Mouse (Mus musculus) limb, embryonic 12.5 days (tissue): ENCODE data around the gene Aldh1l1. TPM values are rescaled to one million over a fixed set of nuclear protein-coding genes. Genes with fewer than 3 reads are reported as not detected.
A peak's percentile ranks its signal among the peaks of the same experiment; 100 is the strongest.

ENCODE experiments used
- ATAC-seq: fragments of 200-750 bp; cut with Nextera tagmentation; 2 replicates; pipeline ENCODE4 v1.8.0; 2017; ENCODE audit warnings: low read depth, moderate TSS enrichment; ENCODE audit not compliant: insufficient number of reproducible peaks, insufficient read depth, low FRiP score, low TSS enrichment
- H3K27ac ChIP-seq: fragments of 300-500 bp; sonication (generic); 2 replicates; pipeline ENCODE4 v1.5.1; 2016; ENCODE audit warnings: mild to moderate bottlenecking, moderate library complexity
- H3K27me3 ChIP-seq: fragments of 300-500 bp; sonication (generic); 2 replicates; pipeline ENCODE4 v1.6.1; 2016; ENCODE audit warnings: mild to moderate bottlenecking, moderate library complexity
- H3K36me3 ChIP-seq: fragments of 300-500 bp; sonication (generic); 2 replicates; pipeline ENCODE4 v1.6.1; 2016; ENCODE audit warnings: mild to moderate bottlenecking, moderate library complexity
- H3K4me1 ChIP-seq: fragments of 300-500 bp; sonication (generic); replicated peaks from 2 replicates; pipeline ENCODE4 v1.6.1; 2016
- H3K4me2 ChIP-seq: fragments of 300-500 bp; sonication (generic); 2 replicates; pipeline ENCODE4 v1.6.1; 2016; ENCODE audit warnings: mild to moderate bottlenecking, moderate library complexity
- H3K4me3 ChIP-seq: fragments of 300-500 bp; sonication (generic); replicated peaks from 2 replicates; pipeline ENCODE4 v1.5.1; 2016; ENCODE audit warnings: mild to moderate bottlenecking
- H3K9ac ChIP-seq: fragments of 300-500 bp; sonication (generic); replicated peaks from 2 replicates; pipeline ENCODE4 v1.6.1; 2016; ENCODE audit warnings: mild to moderate bottlenecking, moderate library complexity
- H3K9me3 ChIP-seq: fragments of 300-500 bp; sonication (generic); 2 replicates; pipeline ENCODE4 v1.6.1; 2016; ENCODE audit warnings: mild to moderate bottlenecking, moderate library complexity
- WGBS: fragments of 180-500 bp; shearing (Covaris S2); methylation state at CpG from one replicate; pipeline ENCODE4 v1.1.7; 2016; 5-methylcytosine and 5-hydroxymethylcytosine counted together
- polyA plus RNA-seq: library from polyadenylated mRNA; unstranded; fragments of >200 nt; fragmentation: Nextera tagmentation; extraction: Ambion mirVana; gene quantifications from 2 replicates; pipeline ENCODE4 v1.2.1, GENCODE M21; 2016

Aldh1l1 gene
- polyA plus RNA-seq, 1 experiment from 2014 or later = 1.6 TPM

- H3K27ac ChIP-seq = no peak overlapping the region
- peak overlapping the region; percentile 51 for H3K4me2 ChIP-seq
- H3K9me3 ChIP-seq = no peaks in the 10 kb centered on the region
- peaks cover 4% of the 10 kb centered on the region; the same call in 1 of the 2 replicates for H3K4me1 ChIP-seq
- peaks cover 9% of the 10 kb centered on the region; the same call in 1 of the 2 replicates for H3K27me3 ChIP-seq
- 0 out of 2 replicates have a peak overlapping the region, but pooled peaks have one; percentile 31 for H3K9ac ChIP-seq
- H3K36me3 ChIP-seq = no peaks in the 10 kb centered on the region
- H3K4me3 ChIP-seq = peak overlapping the region; percentile 29
- peak; percentile 88 for ATAC-seq
- 10% methylated on average over 25 of the region's 25 CpGs for WGBS
Measured at GRCm38 (mm10) chr6:90550161-90550912, 64.1 kb downstream of the Aldh1l1 start.

- Histone ChIP-seq H3K27ac (no peak overlapping the region), H3K9ac (no peak overlapping the region), H3K4me3 (no peak overlapping the region), H3K9me3 (no peaks in the 10 kb centered on the region), H3K4me1 (peaks cover 4% of the 10 kb centered on the region; the same call in 1 of the 2 replicates), H3K36me3 (no peaks in the 10 kb centered on the region), H3K4me2 (no peak overlapping the region), H3K27me3 (peaks cover 9% of the 10 kb centered on the region; the same call in 1 of the 2 replicates)
- no peak for ATAC-seq
Measured at GRCm38 (mm10) chr6:90551251-90551650, 65.0 kb downstream of the Aldh1l1 start.

GRCm38 (mm10) chr6:90553197-90553596 is 67.0 kb downstream of the Aldh1l1 start:
- Histone ChIP-seq H3K4me2 (no peak overlapping the region), H3K27ac (no peak overlapping the region), H3K36me3 (no peaks in the 10 kb centered on the region), H3K4me1 (peaks cover 4% of the 10 kb centered on the region; the same call in 1 of the 2 replicates), H3K4me3 (no peak overlapping the region), H3K9ac (no peak overlapping the region), H3K9me3 (no peaks in the 10 kb centered on the region), H3K27me3 (peaks cover 9% of the 10 kb centered on the region; the same call in 1 of the 2 replicates)
- ATAC-seq = no peak

- WGBS = 90% methylated on average over 5 of the region's 5 CpGs
- H3K4me3 ChIP-seq = no peak overlapping the region
Measured at GRCm38 (mm10) chr6:90553682-90554081, 67.5 kb downstream of the Aldh1l1 start.

DNA sequence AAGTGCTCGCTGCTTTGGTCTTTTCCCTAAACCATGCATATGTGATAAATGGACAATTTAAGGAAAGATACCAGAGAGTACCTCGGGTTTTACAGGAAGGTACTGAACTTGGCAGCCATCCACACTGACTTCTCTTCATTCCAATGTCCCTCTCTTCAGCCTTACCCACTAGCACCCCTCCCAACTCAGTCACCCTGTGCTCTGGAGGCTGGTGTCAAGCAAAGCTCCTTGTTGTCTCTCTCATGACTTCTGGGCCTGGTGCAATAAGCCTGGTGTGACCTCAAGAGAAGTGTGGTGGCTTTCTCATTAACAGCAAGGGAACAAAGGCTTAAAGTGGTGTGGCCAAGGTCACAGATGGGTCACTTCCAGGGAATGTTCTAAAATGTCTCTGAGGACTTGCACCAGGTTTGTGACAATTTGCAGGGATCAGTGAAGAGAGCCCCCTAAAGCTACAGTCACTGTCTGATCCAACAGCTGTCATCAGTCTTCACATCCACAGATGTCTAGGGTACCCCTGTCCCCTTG is 70.4 kb downstream of the Aldh1l1 start:
- H3K27me3 ChIP-seq = 0 out of 2 replicates have a peak, but pooled peaks cover under 1% of the 10 kb centered on the region

More at GRCm38 (mm10) chr6:90553682-90554081, 67.5 kb downstream of the Aldh1l1 start:
- H3K9me3 ChIP-seq = no peaks in the 10 kb centered on the region
- peaks cover 4% of the 10 kb centered on the region; the same call in 1 of the 2 replicates for H3K4me1 ChIP-seq
- ATAC-seq = no peak
- no peak overlapping the region for H3K4me2 ChIP-seq
- H3K9ac ChIP-seq = no peak overlapping the region
- no peak overlapping the region for H3K27ac ChIP-seq
- peaks cover 9% of the 10 kb centered on the region; the same call in 1 of the 2 replicates for H3K27me3 ChIP-seq
- no peaks in the 10 kb centered on the region for H3K36me3 ChIP-seq

DNA sequence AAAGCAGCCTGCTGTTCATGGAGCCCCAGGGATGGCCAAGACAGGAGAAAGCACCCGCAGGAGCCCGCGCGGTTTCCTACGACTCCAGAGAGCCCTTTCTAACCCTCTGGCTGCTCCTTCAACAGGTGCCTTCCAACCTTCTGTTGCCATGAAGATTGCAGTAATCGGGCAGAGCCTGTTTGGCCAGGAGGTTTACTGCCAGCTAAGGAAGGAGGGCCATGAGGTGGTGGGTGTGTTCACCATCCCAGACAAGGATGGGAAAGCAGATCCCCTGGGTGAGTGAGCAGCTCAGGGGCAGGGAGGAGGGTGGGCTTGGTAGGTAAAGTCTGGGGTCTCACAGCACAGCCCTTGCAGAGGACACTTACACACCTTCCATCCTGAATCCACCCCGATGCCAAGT is 70.8 kb downstream of the Aldh1l1 start:
- no peak overlapping the region for H3K4me3 ChIP-seq
- no peak for ATAC-seq
- no peaks in the 10 kb centered on the region for H3K36me3 ChIP-seq
- no peak overlapping the region for H3K27ac ChIP-seq
- H3K9ac ChIP-seq = no peak overlapping the region
- H3K4me2 ChIP-seq = no peak overlapping the region
- WGBS = 85% methylated on average over 7 of the region's 7 CpGs
- H3K27me3 ChIP-seq = no peaks in the 10 kb centered on the region
- H3K9me3 ChIP-seq = no peaks in the 10 kb centered on the region
- H3K4me1 ChIP-seq = no peaks in the 10 kb centered on the region

More for the DNA sequence above, 70.4 kb downstream of the Aldh1l1 start:
- Histone ChIP-seq H3K4me1 (no peaks in the 10 kb centered on the region), H3K9ac (no peak overlapping the region), H3K4me3 (no peak overlapping the region), H3K27ac (no peak overlapping the region), H3K36me3 (no peaks in the 10 kb centered on the region), H3K9me3 (no peaks in the 10 kb centered on the region), H3K4me2 (no peak overlapping the region)
- 49% methylated on average over 2 of the region's 2 CpGs for WGBS
- no peak for ATAC-seq

DNA sequence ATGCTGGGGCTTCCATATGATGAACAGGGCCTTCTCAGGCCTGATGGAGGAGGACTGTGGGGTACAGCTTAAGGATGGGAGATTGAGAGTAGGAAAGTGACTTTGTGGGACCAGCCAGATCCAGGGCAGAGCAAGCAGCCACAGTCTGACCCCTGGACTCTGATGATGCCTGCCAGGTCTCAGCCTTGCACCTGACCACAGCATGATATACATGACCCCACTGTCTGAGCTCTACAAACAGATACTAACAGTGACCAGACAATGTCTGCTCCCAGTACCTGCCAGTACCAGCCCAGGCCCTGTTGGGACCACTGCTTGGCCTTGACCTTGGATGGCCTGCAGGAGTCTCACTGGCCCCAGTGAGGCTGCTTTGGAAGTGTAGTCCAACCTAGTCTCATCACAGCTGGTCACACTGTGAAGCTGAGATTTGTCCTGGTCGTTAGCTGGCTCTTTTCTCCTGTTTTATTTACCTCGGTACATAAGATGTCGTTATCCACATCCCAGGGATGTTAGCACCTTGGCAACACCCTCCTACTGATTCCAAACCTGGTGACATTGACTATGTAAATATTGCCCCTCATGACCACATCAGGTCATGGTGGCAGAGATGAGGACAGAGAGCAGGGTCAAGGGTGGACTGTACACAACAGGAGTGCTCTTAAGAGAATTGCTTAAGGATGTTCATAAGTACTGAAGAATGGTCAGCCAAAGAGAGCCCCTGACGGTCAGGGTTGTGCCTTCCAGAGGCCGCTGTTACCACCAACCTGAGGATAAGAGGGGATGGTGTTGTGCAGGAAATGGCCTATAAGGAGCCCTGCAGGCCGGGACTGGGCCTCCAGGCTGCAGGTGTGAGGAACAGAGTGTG is 71.8 kb downstream of the Aldh1l1 start:
- no peaks in the 10 kb centered on the region for H3K36me3 ChIP-seq
- 62% methylated on average over 6 of the region's 6 CpGs for WGBS
- H3K9me3 ChIP-seq = no peaks in the 10 kb centered on the region
- H3K27me3 ChIP-seq = no peaks in the 10 kb centered on the region
- H3K4me1 ChIP-seq = no peaks in the 10 kb centered on the region
- H3K27ac ChIP-seq = no peak overlapping the region
- no peak overlapping the region for H3K4me2 ChIP-seq
- no peak overlapping the region for H3K4me3 ChIP-seq
- ATAC-seq = no peak
- no peak overlapping the region for H3K9ac ChIP-seq

- H3K4me3 ChIP-seq = no peak overlapping the region
- no peaks in the 10 kb centered on the region for H3K4me1 ChIP-seq
- H3K27me3 ChIP-seq = no peaks in the 10 kb centered on the region
- H3K9ac ChIP-seq = no peak overlapping the region
- H3K9me3 ChIP-seq = no peaks in the 10 kb centered on the region
- 86% methylated on average over 3 of the region's 3 CpGs for WGBS
- no peak overlapping the region for H3K27ac ChIP-seq
- no peak overlapping the region for H3K4me2 ChIP-seq
- H3K36me3 ChIP-seq = no peaks in the 10 kb centered on the region
- ATAC-seq = no peak
Measured at GRCm38 (mm10) chr6:90560390-90561058, 74.3 kb downstream of the Aldh1l1 start.

DNA sequence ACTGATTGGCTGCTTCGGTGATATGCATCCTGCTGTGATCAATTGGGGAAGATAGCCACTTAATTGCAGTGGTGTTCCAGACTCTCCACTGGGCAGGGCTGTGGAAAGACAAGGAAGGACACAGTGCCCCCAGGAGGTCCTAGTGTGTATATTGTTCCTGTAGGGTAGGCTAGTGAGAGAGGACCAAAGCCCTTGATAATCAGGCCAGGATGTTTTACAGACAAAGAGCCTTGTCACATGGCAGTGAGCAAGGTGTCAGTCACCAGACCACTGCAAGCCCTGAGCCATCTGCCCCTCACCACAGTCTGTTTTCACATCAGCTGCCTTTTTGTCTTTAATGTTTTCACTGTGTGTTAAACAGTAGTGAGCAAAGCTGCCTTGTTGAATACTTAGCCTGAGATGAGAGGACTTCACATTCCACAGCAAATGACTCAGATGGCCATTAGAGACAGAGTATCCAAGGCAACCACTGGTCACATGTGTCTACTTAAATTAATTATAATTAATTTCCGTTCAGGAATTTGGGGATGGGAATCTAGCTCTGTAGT is 75.1 kb downstream of the Aldh1l1 start:
- Histone ChIP-seq H3K9me3 (no peaks in the 10 kb centered on the region), H3K27ac (no peak overlapping the region), H3K4me1 (no peaks in the 10 kb centered on the region), H3K36me3 (no peaks in the 10 kb centered on the region), H3K9ac (no peak overlapping the region), H3K27me3 (no peaks in the 10 kb centered on the region), H3K4me3 (no peak overlapping the region), H3K4me2 (no peak overlapping the region)
- 62% methylated on average over 2 of the region's 2 CpGs for WGBS
- ATAC-seq = no peak

DNA sequence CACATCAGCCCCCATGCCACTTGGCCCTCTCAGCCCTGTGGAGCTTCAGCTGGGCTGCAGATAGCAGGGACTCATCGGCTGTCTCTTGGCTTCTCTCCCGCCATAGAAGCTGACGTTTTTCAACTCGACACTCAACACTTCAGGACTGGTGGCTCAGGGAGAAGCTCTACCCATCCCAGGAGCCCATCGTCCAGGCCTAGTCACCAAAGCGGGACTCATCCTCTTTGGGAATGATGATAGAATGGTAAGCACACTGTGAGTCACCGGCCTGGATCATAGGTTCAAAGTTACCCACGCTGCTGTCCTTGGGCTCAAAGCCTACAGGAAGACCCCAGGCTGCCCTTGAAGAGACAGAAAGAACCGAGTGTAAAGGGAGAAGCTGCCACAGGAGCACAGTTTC is 78.0 kb downstream of the Aldh1l1 start:
- Histone ChIP-seq H3K9me3 (no peaks in the 10 kb centered on the region), H3K4me3 (no peak overlapping the region), H3K9ac (no peak overlapping the region), H3K27ac (no peak overlapping the region), H3K4me2 (no peak overlapping the region), H3K4me1 (peaks cover 9% of the 10 kb centered on the region), H3K27me3 (no peaks in the 10 kb centered on the region), H3K36me3 (no peaks in the 10 kb centered on the region)
- ATAC-seq = no peak
- WGBS = 85% methylated on average over 9 of the region's 9 CpGs
